Mouse (Mus musculus) embryonic facial prominence, embryonic 14.5 days (tissue): ENCODE measurements around the gene Dynlt1f. TPM values are rescaled to one million over a fixed set of nuclear protein-coding genes. Genes with fewer than 3 reads are reported as not detected.
"Not testable (repeated sequence)": the region's sequence is repeated elsewhere in the genome, so short reads cannot be mapped to it uniquely, and the experiment has no call there.

Experiments used
- ATAC-seq: fragments of 200-750 bp; cut with Nextera tagmentation; 2 replicates; pipeline ENCODE4 v1.8.0; 2017; ENCODE audit warnings: low read depth, moderate number of reproducible peaks, moderate TSS enrichment
- DNase-seq: peaks from one replicate; pipeline ENCODE4 v3.0.0-alpha.2; 2015; ENCODE audit warnings: low spot score
- H3K27ac ChIP-seq: fragments of 300-500 bp; sonication (generic); replicated peaks from 2 replicates; pipeline ENCODE4 v1.5.1; 2014; ENCODE audit warnings: low read depth, mild to moderate bottlenecking, low read length, moderate library complexity
- H3K27me3 ChIP-seq: fragments of 300-500 bp; sonication (generic); replicated peaks from 2 replicates; pipeline ENCODE4 v1.6.1; 2014; ENCODE audit warnings: low read length; ENCODE audit not compliant: control insufficient read depth, insufficient read depth
- H3K36me3 ChIP-seq: fragments of 300-500 bp; sonication (generic); 2 replicates; pipeline ENCODE4 v1.6.1; 2014; ENCODE audit warnings: low read length, mixed read lengths; ENCODE audit not compliant: control insufficient read depth, insufficient read depth
- H3K4me1 ChIP-seq: fragments of 300-500 bp; sonication (generic); 2 replicates; pipeline ENCODE4 v1.6.1; 2014; ENCODE audit warnings: antibody characterized with exemption, low read length; ENCODE audit not compliant: control insufficient read depth, insufficient read depth
- H3K4me2 ChIP-seq: fragments of 300-500 bp; sonication (generic); 2 replicates; pipeline ENCODE4 v1.6.1; 2014; ENCODE audit warnings: low read depth, mild to moderate bottlenecking, low read length, moderate library complexity, mixed read lengths
- H3K4me3 ChIP-seq: fragments of 300-500 bp; sonication (generic); 2 replicates; pipeline ENCODE4 v1.5.1; 2014; ENCODE audit warnings: low read depth, mild to moderate bottlenecking, low read length
- H3K9ac ChIP-seq: fragments of 300-500 bp; sonication (generic); 2 replicates; pipeline ENCODE4 v1.6.1; 2014; ENCODE audit warnings: low read depth, mild to moderate bottlenecking, low read length, moderate library complexity, mixed read lengths
- H3K9me3 ChIP-seq: fragments of 300-500 bp; sonication (generic); 2 replicates; pipeline ENCODE4 v1.6.1; 2016; ENCODE audit warnings: low read length; ENCODE audit not compliant: control insufficient read depth
- WGBS: fragments of 180-500 bp; shearing (Covaris S2); extraction: QIAGEN DNeasy Blood & Tissue Kit; methylation state at CpG from one replicate; pipeline ENCODE4 v1.1.7; 2014; 5-methylcytosine and 5-hydroxymethylcytosine counted together
- polyA plus RNA-seq: library from polyadenylated mRNA; unstranded; fragments of >200 nt; fragmentation: Nextera tagmentation; extraction: Ambion mirVana; gene quantifications from 2 replicates; pipeline ENCODE4 v1.2.1, GENCODE M21; 2014

The Dynlt1f gene
- polyA plus RNA-seq, 1 experiment from 2014 or later, result 254 TPM

DNA sequence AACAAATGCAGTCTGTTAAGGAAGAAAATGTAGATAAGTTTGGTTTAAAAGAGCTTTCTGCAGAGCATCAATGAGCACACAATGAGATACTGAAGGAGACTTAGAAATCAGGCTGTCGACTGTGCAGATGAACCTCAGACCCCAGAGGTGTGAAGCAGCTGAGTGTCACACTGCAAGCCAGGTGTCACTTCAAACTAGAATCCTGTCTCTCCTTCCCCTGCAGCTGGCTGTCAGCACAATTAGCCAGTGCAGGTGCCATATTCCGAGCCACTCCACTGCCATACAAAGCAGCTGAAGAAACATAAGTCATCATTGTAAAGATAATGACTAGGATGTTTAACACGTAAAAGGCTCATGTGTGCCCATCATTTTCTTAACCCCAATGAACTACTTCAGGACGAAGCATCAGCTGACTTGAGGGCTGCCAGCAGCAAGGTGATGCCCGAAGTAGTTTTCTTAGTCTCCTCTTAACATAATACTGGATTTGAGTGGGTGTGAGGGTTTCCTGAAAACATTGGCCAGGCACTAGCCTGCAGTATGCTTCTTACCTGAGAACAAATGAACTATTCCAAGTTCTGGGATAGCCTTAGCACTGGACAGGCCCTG, 2.3 kb downstream of the Dynlt1f start:
- ATAC-seq, H3K4me3 ChIP-seq, H3K4me1 ChIP-seq, H3K27ac ChIP-seq, H3K36me3 ChIP-seq, H3K4me2 ChIP-seq, H3K27me3 ChIP-seq, H3K9ac ChIP-seq, DNase-seq, H3K9me3 ChIP-seq: not testable (repeated sequence)
- WGBS, result 79% methylated on average over 4 of the region's 5 CpGs

DNA sequence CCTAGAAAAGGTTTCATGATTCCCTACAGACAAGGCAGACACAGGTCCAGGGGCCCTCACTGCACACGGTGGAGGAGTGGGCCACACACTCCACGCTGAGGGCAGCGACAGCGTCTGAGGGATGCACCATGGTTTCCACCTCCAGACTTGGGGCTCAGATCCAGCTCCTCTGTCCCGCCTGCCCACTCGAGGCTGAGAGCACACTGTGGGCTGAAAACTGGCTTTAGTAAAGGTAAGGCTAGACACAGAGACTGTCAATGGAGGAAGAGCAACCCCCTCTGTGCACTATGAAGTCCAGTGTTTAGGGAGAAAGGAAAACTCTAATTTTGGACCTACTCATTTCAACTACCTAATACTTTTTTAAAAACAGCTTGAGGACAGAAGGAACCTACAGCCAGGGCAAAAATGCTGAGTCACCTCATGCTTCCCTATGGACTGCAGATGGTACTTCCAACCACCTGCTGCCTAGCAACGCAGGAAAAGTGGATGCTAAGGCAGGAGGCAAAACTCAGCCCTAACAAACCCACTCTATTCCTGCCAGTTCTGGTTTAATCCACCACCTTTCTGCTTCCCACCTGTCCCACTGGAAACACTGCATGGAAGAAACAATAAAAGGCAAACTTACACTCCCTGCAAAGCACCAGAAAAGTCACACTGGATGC, 4.7 kb downstream of the Dynlt1f start:
- ATAC-seq, H3K27me3 ChIP-seq, H3K9ac ChIP-seq, H3K36me3 ChIP-seq, H3K9me3 ChIP-seq, H3K4me1 ChIP-seq, DNase-seq, H3K4me2 ChIP-seq, H3K4me3 ChIP-seq, H3K27ac ChIP-seq: not testable (repeated sequence)
- WGBS, result 72% methylated on average over 3 of the region's 7 CpGs

DNA sequence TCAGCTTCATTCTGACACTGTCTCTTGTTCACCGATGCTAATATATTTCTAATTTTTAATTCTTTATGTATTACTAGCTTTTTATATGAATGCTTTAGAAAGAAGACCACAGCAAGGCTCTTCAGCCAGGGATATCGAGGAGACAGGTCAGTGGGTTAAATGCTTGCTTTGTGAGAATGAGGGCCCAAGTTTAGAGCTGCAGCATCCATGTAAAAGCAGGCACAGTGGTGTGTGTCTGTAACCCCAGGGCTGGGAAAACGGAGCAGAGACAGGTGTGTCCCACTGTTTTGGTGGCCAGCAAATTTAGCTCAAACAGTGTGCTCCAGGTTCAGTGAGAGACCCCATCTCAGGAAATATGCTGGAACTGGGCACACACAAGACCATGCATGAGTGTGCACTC, 8.2 kb downstream of the Dynlt1f start:
- H3K27ac ChIP-seq, H3K36me3 ChIP-seq, ATAC-seq, H3K4me1 ChIP-seq, DNase-seq, H3K9me3 ChIP-seq, H3K27me3 ChIP-seq, H3K4me3 ChIP-seq, H3K9ac ChIP-seq, H3K4me2 ChIP-seq: not testable (repeated sequence)
- WGBS, result 92% methylated on average over 3 of the region's 3 CpGs

DNA sequence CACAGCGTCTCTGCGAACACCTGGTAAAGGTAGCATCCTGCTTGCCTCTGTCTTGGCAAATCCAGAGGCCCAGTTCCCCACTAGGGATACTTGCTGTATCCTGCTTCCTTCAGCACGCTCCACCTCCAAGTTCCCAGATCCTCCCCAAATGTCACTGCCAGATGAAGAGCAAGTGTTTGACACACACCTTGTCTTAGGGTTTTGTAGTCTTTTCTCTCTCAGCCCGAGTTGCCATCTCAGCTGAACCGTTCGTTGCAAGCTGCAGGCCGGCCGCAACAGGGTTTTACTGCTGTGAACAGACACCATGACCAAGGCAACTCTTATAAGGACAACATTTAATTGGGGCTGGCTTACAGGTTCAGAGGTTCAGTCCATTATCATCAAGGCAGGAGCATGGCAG, 8.9 kb downstream of the Dynlt1f start:
- not testable (repeated sequence) for H3K4me1 ChIP-seq, H3K4me3 ChIP-seq, H3K9ac ChIP-seq, H3K27ac ChIP-seq, H3K9me3 ChIP-seq, H3K36me3 ChIP-seq, H3K4me2 ChIP-seq, H3K27me3 ChIP-seq, ATAC-seq, DNase-seq
- 100% methylated on average over 5 of the region's 8 CpGs for WGBS

DNA sequence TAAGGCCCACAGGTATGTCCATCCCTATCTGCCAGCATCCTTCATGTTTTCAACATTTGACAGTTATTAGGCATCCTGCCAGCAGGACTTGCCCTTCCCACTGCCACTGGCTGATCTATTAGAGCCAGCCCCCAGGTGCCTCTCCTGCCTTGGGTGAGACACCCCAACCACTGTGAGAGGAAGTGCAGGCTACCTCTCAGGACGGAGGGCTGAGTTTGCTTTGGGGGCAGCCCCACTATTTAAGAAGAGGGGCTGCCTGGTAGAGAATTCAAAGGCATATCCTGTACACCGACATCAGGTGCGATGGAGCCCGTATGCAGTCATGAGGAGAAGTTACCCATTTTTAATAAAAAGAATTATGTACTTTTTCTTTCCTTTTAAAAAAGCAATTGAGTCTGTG, 10.0 kb downstream of the Dynlt1f start:
- DNase-seq, ATAC-seq, H3K27me3 ChIP-seq, H3K4me2 ChIP-seq, H3K36me3 ChIP-seq, H3K9ac ChIP-seq, H3K4me3 ChIP-seq, H3K4me1 ChIP-seq, H3K9me3 ChIP-seq, H3K27ac ChIP-seq: not testable (repeated sequence)
- 67% methylated on average over 1 of the region's 4 CpGs for WGBS

DNA sequence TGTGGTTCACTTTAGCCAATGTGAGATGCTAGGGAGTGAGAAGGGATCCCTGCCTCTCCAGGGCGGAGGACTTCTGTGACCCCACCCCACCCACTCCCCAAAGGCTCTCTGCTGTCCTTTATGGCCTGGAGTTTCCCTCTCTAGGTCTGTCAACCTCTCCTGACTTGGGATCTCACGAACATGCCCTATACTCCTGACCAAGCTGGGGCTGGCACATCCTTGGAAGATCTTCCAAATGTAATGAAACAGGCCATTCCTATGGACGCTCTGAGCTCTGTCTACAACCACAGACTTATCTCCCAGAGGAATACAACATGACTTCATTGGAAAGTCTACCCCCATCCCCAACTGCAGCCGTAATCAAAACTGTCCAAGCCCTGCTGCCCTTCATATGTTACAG, 11.0 kb downstream of the Dynlt1f start:
- not testable (repeated sequence) for H3K4me2 ChIP-seq, H3K36me3 ChIP-seq, H3K27ac ChIP-seq, H3K4me1 ChIP-seq, H3K9ac ChIP-seq, H3K27me3 ChIP-seq, DNase-seq, ATAC-seq, H3K9me3 ChIP-seq, H3K4me3 ChIP-seq
- WGBS, result 77% methylated on average over 4 of the region's 4 CpGs

DNA sequence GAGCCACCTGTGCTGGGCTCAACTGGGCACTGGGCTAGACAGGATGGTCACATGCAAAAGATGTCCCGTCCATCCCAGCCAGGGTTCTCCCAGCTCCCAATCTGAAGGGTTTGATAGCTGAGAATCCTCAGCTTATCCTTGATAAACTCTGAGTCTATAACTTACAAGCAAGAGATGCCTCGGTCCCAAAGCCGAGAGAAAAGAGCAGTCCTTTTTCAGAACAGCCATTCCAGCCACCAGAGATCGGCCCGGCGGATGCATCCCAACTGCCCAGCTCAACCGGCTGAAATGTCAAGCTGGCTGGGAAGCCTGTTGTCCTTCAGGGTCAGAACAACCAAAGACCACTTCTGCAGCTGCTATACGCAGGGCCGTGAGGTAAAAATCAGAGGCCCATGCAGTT, 11.5 kb downstream of the Dynlt1f start:
- ATAC-seq, H3K4me3 ChIP-seq, H3K27me3 ChIP-seq, H3K36me3 ChIP-seq, H3K4me2 ChIP-seq, DNase-seq, H3K27ac ChIP-seq, H3K9me3 ChIP-seq, H3K4me1 ChIP-seq, H3K9ac ChIP-seq: not testable (repeated sequence)
- 87% methylated on average over 8 of the region's 9 CpGs for WGBS

DNA sequence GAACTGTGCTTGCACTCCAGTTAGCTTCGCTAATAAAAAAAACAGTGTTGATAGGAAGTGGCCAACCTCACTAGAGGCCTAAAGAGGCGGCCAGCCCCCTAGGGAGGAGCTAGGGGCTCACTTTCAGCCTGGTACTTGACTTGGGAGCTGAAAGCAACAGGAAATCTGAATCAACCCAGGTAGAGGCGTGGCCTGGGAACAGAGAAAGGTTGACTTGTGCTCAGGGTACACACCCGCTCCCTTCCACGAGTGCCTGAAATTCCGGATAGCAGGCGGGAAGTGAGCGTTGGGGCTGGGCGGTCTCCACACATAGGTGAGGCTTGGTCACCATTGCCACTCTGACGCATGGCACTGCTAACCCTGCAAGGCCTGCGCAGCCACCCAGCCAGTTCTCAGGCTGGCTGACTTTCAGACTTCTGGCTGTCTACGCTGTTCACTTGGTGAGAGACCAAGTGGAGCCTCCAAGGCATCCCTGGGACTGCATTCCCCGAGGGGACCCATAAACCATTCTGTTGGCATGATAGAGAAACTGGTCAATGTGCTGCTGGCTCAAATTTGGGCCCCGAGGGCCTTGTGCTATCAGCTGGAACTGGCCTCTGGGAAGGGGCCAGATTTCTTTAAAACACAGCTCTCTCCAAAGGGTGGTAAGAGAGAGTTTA, 14.8 kb downstream of the Dynlt1f start:
- H3K4me1 ChIP-seq, H3K27ac ChIP-seq, H3K9me3 ChIP-seq, H3K27me3 ChIP-seq, DNase-seq, H3K4me3 ChIP-seq, H3K9ac ChIP-seq, H3K36me3 ChIP-seq, H3K4me2 ChIP-seq: not testable (repeated sequence)
- 0 out of 2 replicates have a peak, but pooled peaks have one; percentile 18 for ATAC-seq
- WGBS, result 71% methylated on average over 12 of the region's 14 CpGs
